Mouse (Mus musculus): ENCODE data around the gene Cxadr. TPM values are rescaled to one million over a fixed set of nuclear protein-coding genes. Genes with fewer than 3 reads are reported as not detected.

Gene Cxadr
- polyA plus RNA-seq, 1 experiment from 2014 or later, result 105 TPM

- no peak overlapping the region for H3K4me3 ChIP-seq (ENCODE audit: low read depth, low read length)
Observed at GRCm38 (mm10) chr16:78316849-78317248, 15.6 kb downstream of the Cxadr start.

GRCm38 (mm10) chr16:78317960-78318359 lies 16.7 kb downstream of the Cxadr start:
- DNase-seq (ENCODE audit: low spot score), result no peak

More at GRCm38 (mm10) chr16:78316849-78317248, 15.6 kb downstream of the Cxadr start:
- DNase-seq (ENCODE audit: low spot score), result peak; percentile 68
- Histone ChIP-seq H3K4me1 (ENCODE audit: control insufficient read depth, insufficient read depth, low read length) (peaks cover 32% of the 10 kb centered on the region), H3K36me3 (ENCODE audit: control insufficient read depth, insufficient read depth, low read length) (no peaks in the 10 kb centered on the region), H3K27ac (ENCODE audit: low read depth, low read length) (no peak overlapping the region), H3K9ac (ENCODE audit: low read length) (no peak overlapping the region), H3K27me3 (replicated peaks; ENCODE audit: control insufficient read depth, insufficient read depth, low read length) (no peaks in the 10 kb centered on the region), H3K9me3 (replicated peaks; ENCODE audit: control insufficient read depth, low read length) (no peaks in the 10 kb centered on the region), H3K4me2 (ENCODE audit: low read length) (no peak overlapping the region)
- 0 out of 2 replicates have a peak, but pooled peaks have one; percentile 33 for ATAC-seq
- 77% methylated on average over 9 of the region's 9 CpGs for WGBS

DNA sequence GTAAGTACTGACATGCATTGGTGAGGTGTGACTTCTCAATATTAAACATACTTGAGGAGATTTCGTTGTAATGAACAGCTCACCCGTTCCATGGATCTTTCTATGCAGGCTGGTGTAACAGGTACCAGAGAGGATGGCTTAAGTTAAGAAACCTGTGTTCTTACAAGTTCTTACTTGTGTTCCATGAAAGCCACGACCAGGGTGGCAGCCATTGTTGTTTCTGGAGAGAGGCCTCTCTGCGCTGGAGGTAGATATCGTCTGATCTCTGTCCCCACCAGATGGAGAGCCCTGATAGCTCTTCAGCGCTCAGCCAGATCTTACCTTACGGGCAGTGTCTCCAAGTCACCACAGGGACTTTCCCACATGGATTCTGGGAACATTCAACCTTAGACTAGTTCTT lies 18.4 kb downstream of the Cxadr start:
- Histone ChIP-seq H3K4me1 (ENCODE audit: control insufficient read depth, insufficient read depth, low read length) (peaks cover 21% of the 10 kb centered on the region), H3K27me3 (replicated peaks; ENCODE audit: control insufficient read depth, insufficient read depth, low read length) (no peaks in the 10 kb centered on the region), H3K9me3 (replicated peaks; ENCODE audit: control insufficient read depth, low read length) (no peaks in the 10 kb centered on the region), H3K4me3 (ENCODE audit: low read depth, low read length) (no peak overlapping the region), H3K36me3 (ENCODE audit: control insufficient read depth, insufficient read depth, low read length) (no peaks in the 10 kb centered on the region), H3K27ac (ENCODE audit: low read depth, low read length) (no peak overlapping the region), H3K4me2 (ENCODE audit: low read length) (no peak overlapping the region), H3K9ac (ENCODE audit: low read length) (no peak overlapping the region)
- ATAC-seq (no peak), DNase-seq (ENCODE audit: low spot score) (no peak)
- WGBS, result 80% methylated on average over 7 of the region's 7 CpGs

More at GRCm38 (mm10) chr16:78317960-78318359, 16.7 kb downstream of the Cxadr start:
- Histone ChIP-seq H3K27me3 (replicated peaks; ENCODE audit: control insufficient read depth, insufficient read depth, low read length) (no peaks in the 10 kb centered on the region), H3K4me3 (ENCODE audit: low read depth, low read length) (no peak overlapping the region), H3K9ac (ENCODE audit: low read length) (no peak overlapping the region), H3K4me2 (ENCODE audit: low read length) (no peak overlapping the region), H3K9me3 (replicated peaks; ENCODE audit: control insufficient read depth, low read length) (no peaks in the 10 kb centered on the region), H3K27ac (ENCODE audit: low read depth, low read length) (no peak overlapping the region), H3K4me1 (ENCODE audit: control insufficient read depth, insufficient read depth, low read length) (peaks cover 38% of the 10 kb centered on the region), H3K36me3 (ENCODE audit: control insufficient read depth, insufficient read depth, low read length) (no peaks in the 10 kb centered on the region)
- no peak for ATAC-seq
- WGBS, result 75% methylated on average over 7 of the region's 7 CpGs

DNA sequence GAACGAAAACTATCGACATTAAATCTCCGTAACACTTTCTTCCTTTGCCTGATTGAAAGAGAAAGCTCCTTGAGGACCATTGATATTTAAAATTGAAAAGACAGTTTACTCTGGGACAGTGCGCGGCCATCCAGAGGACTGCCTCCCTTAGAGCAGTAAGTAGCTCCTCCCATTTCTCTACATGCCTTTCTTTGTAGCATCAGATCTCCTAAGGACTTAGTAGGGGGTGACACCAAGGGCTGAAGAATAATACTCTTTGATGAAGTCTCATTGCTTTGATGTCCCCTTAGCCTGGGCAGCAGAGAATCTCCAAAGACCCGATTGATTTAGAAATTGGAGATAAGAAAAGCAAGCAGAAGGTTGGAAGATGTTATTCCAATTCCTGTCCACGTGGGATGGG lies 20.3 kb downstream of the Cxadr start:
- Histone ChIP-seq H3K4me1 (ENCODE audit: control insufficient read depth, insufficient read depth, low read length) (peaks cover 21% of the 10 kb centered on the region), H3K4me3 (ENCODE audit: low read depth, low read length) (no peak overlapping the region), H3K9ac (ENCODE audit: low read length) (no peak overlapping the region), H3K4me2 (ENCODE audit: low read length) (no peak overlapping the region), H3K27ac (ENCODE audit: low read depth, low read length) (no peak overlapping the region), H3K27me3 (replicated peaks; ENCODE audit: control insufficient read depth, insufficient read depth, low read length) (no peaks in the 10 kb centered on the region), H3K9me3 (replicated peaks; ENCODE audit: control insufficient read depth, low read length) (no peaks in the 10 kb centered on the region), H3K36me3 (ENCODE audit: control insufficient read depth, insufficient read depth, low read length) (peaks cover 16% of the 10 kb centered on the region)
- 5% methylated on average over 7 of the region's 7 CpGs for WGBS
- peak; percentile 64 for ATAC-seq
- DNase-seq (ENCODE audit: low spot score), result peak; percentile 34

- H3K27ac ChIP-seq (ENCODE audit: low read depth, low read length), result no peak overlapping the region
- 0 out of 2 replicates have a peak overlapping the region, but pooled peaks have one; percentile 17 for H3K4me2 ChIP-seq (ENCODE audit: low read length)
- DNase-seq (ENCODE audit: low spot score), result peak; percentile 59
- H3K4me3 ChIP-seq (ENCODE audit: low read depth, low read length), result no peak overlapping the region
- no peak overlapping the region for H3K9ac ChIP-seq (ENCODE audit: low read length)
- peak; percentile 43; the same call in 1 of the 2 replicates for ATAC-seq
- H3K4me1 ChIP-seq (ENCODE audit: control insufficient read depth, insufficient read depth, low read length), result peaks cover 21% of the 10 kb centered on the region
- peaks cover 22% of the 10 kb centered on the region for H3K36me3 ChIP-seq (ENCODE audit: control insufficient read depth, insufficient read depth, low read length)
- H3K9me3 ChIP-seq (replicated peaks; ENCODE audit: control insufficient read depth, low read length), result no peaks in the 10 kb centered on the region
- WGBS, result 9% methylated on average over 7 of the region's 7 CpGs
- no peaks in the 10 kb centered on the region for H3K27me3 ChIP-seq (replicated peaks; ENCODE audit: control insufficient read depth, insufficient read depth, low read length)
Observed at GRCm38 (mm10) chr16:78322140-78322539, 20.9 kb downstream of the Cxadr start.

- ATAC-seq (no peak), DNase-seq (ENCODE audit: low spot score) (no peak)
- Histone ChIP-seq H3K9me3 (replicated peaks; ENCODE audit: control insufficient read depth, low read length) (no peaks in the 10 kb centered on the region), H3K4me3 (ENCODE audit: low read depth, low read length) (no peak overlapping the region), H3K27me3 (replicated peaks; ENCODE audit: control insufficient read depth, insufficient read depth, low read length) (no peaks in the 10 kb centered on the region), H3K4me2 (ENCODE audit: low read length) (no peak overlapping the region), H3K4me1 (ENCODE audit: control insufficient read depth, insufficient read depth, low read length) (peaks cover 16% of the 10 kb centered on the region), H3K36me3 (ENCODE audit: control insufficient read depth, insufficient read depth, low read length) (peaks cover 55% of the 10 kb centered on the region), H3K9ac (ENCODE audit: low read length) (no peak overlapping the region), H3K27ac (ENCODE audit: low read depth, low read length) (no peak overlapping the region)
- WGBS, result 90% methylated on average over 27 of the region's 27 CpGs
Observed at GRCm38 (mm10) chr16:78325972-78326848, 24.9 kb downstream of the Cxadr start.

DNA sequence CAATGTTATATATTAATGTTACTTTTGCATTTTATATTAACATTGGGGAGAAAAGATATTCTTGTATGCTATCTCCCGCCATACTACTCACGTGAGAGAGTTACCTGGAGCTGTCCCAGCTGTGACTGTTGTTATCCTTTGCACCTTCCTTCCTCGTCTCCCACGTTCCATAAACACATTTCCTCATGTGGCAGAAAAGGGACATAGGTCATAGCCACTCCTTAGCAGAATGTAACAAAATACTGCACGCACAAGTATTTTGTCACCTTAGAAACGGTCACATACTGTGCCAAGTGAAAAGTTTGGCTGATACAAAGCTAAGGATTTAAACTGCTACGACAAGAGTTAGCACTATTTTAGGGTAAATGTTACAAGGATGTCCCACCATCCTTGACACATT lies 26.3 kb downstream of the Cxadr start:
- H3K27ac ChIP-seq (ENCODE audit: low read depth, low read length), result no peak overlapping the region
- 92% methylated on average over 7 of the region's 7 CpGs for WGBS
- H3K4me1 ChIP-seq (ENCODE audit: control insufficient read depth, insufficient read depth, low read length), result peaks cover 4% of the 10 kb centered on the region
- no peak for ATAC-seq
- no peak overlapping the region for H3K9ac ChIP-seq (ENCODE audit: low read length)
- peaks cover 65% of the 10 kb centered on the region for H3K36me3 ChIP-seq (ENCODE audit: control insufficient read depth, insufficient read depth, low read length)
- no peak overlapping the region for H3K4me2 ChIP-seq (ENCODE audit: low read length)
- no peak for DNase-seq (ENCODE audit: low spot score)
- H3K4me3 ChIP-seq (ENCODE audit: low read depth, low read length), result no peak overlapping the region
- no peaks in the 10 kb centered on the region for H3K9me3 ChIP-seq (replicated peaks; ENCODE audit: control insufficient read depth, low read length)
- no peaks in the 10 kb centered on the region for H3K27me3 ChIP-seq (replicated peaks; ENCODE audit: control insufficient read depth, insufficient read depth, low read length)

- DNase-seq (ENCODE audit: low spot score), result no peak
Observed at GRCm38 (mm10) chr16:78327999-78328398, 26.7 kb downstream of the Cxadr start.

GRCm38 (mm10) chr16:78337226-78337625 lies 35.9 kb downstream of the Cxadr start:
- 69% methylated on average over 8 of the region's 8 CpGs for WGBS
- Histone ChIP-seq H3K9me3 (replicated peaks; ENCODE audit: control insufficient read depth, low read length) (no peaks in the 10 kb centered on the region), H3K36me3 (ENCODE audit: control insufficient read depth, insufficient read depth, low read length) (peaks cover 60% of the 10 kb centered on the region), H3K9ac (ENCODE audit: low read length) (no peak overlapping the region), H3K27ac (ENCODE audit: low read depth, low read length) (no peak overlapping the region), H3K4me2 (ENCODE audit: low read length) (no peak overlapping the region), H3K4me1 (ENCODE audit: control insufficient read depth, insufficient read depth, low read length) (no peaks in the 10 kb centered on the region), H3K27me3 (replicated peaks; ENCODE audit: control insufficient read depth, insufficient read depth, low read length) (no peaks in the 10 kb centered on the region), H3K4me3 (ENCODE audit: low read depth, low read length) (no peak overlapping the region)
- no peak for DNase-seq (ENCODE audit: low spot score)
- ATAC-seq, result no peak

More at GRCm38 (mm10) chr16:78327999-78328398, 26.7 kb downstream of the Cxadr start:
- Histone ChIP-seq H3K4me1 (ENCODE audit: control insufficient read depth, insufficient read depth, low read length) (no peaks in the 10 kb centered on the region; the same call in 1 of the 2 replicates), H3K9ac (ENCODE audit: low read length) (no peak overlapping the region), H3K27ac (ENCODE audit: low read depth, low read length) (no peak overlapping the region), H3K9me3 (replicated peaks; ENCODE audit: control insufficient read depth, low read length) (no peaks in the 10 kb centered on the region), H3K27me3 (replicated peaks; ENCODE audit: control insufficient read depth, insufficient read depth, low read length) (no peaks in the 10 kb centered on the region), H3K4me3 (ENCODE audit: low read depth, low read length) (no peak overlapping the region), H3K4me2 (ENCODE audit: low read length) (no peak overlapping the region), H3K36me3 (ENCODE audit: control insufficient read depth, insufficient read depth, low read length) (peaks cover 69% of the 10 kb centered on the region)
- ATAC-seq, result no peak
- WGBS, result 92% methylated on average over 12 of the region's 12 CpGs
